Mouse (Mus musculus): Measurements from ENCODE around the gene Sectm1b. TPM values are rescaled to one million over a fixed set of nuclear protein-coding genes. Genes with fewer than 3 reads are reported as not detected.
A peak's percentile ranks its signal among the peaks of the same experiment; 100 is the strongest.
"Not testable (repeated sequence)": the region's sequence is repeated elsewhere in the genome, so short reads cannot be mapped to it uniquely, and the experiment has no call there.

Sectm1b gene
- 0.14 TPM in 1 of 2 replicates, not detected in the other for polyA plus RNA-seq (2016; fragmentation: Nextera tagmentation; extraction: Ambion mirVana)

DNA sequence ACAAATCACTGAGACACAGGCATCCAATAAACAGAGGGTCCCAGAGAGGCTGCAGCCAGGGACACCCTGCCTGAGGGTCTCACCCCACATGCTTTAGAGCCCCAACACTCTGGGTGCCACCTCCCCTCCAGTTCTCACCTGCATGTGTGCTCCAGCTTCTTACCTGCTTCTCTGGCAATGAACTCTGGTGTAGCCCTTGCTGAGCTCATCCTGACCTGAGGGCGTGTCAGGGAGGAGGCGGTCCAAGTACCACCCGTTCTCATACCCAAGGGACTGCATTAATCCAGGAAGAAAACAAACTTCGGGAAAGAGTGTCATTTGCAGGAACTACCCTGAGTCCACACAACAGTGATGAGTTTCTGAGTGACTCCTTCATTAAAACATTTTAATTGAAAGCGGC is at the start of gene Sectm1b:
Gene Sectm1b (minus strand): TSS at position 191 of the 400 bp plus-strand sequence.
- H3K36me3 ChIP-seq, result no peaks in the 10 kb centered on the region
- H3K4me3 ChIP-seq, result no peak within 1 kb of the TSS
- no peaks in the 10 kb centered on the region for H3K4me1 ChIP-seq
- H3K4me2 ChIP-seq, result no peak within 1 kb of the TSS
- H3K9ac ChIP-seq, result no peak within 1 kb of the TSS
- H3K9me3 ChIP-seq (replicated peaks), result no peaks in the 10 kb centered on the region
- H3K27ac ChIP-seq, result no peak within 1 kb of the TSS
- no peak for ATAC-seq
- H3K27me3 ChIP-seq (replicated peaks), result peaks cover 10% of the 10 kb centered on the region
- 57% methylated on average over 5 of the region's 5 CpGs for WGBS (ENCODE audit: insufficient replicate concordance)

GRCm38 (mm10) chr11:121112091-121112775 is 48.9 kb upstream of the Sectm1b start:
- no peak overlapping the region for H3K9ac ChIP-seq
- no peak overlapping the region for H3K4me2 ChIP-seq
- no peak overlapping the region for H3K27ac ChIP-seq
- no peak overlapping the region for H3K4me3 ChIP-seq
- no peak for ATAC-seq
- no peaks in the 10 kb centered on the region for H3K36me3 ChIP-seq
- no peaks in the 10 kb centered on the region for H3K27me3 ChIP-seq (replicated peaks)
- 59% methylated on average over 5 of the region's 5 CpGs for WGBS (ENCODE audit: insufficient replicate concordance)
- 0 out of 2 replicates have a peak, but pooled peaks cover 3% of the 10 kb centered on the region for H3K4me1 ChIP-seq
- H3K9me3 ChIP-seq (replicated peaks), result no peaks in the 10 kb centered on the region

GRCm38 (mm10) chr11:121111601-121112000 is 48.2 kb upstream of the Sectm1b start:
- Histone ChIP-seq H3K4me3 (no peak overlapping the region), H3K9me3 (replicated peaks) (no peaks in the 10 kb centered on the region), H3K4me2 (no peak overlapping the region), H3K4me1 (0 out of 2 replicates have a peak, but pooled peaks cover 3% of the 10 kb centered on the region), H3K27me3 (replicated peaks) (no peaks in the 10 kb centered on the region), H3K36me3 (no peaks in the 10 kb centered on the region), H3K9ac (no peak overlapping the region), H3K27ac (no peak overlapping the region)
- no peak for ATAC-seq
- WGBS (ENCODE audit: insufficient replicate concordance), result 54% methylated on average over 1 of the region's 1 CpGs

- Histone ChIP-seq H3K9ac (no peak overlapping the region), H3K36me3 (no peaks in the 10 kb centered on the region), H3K4me2 (no peak overlapping the region), H3K27ac (no peak overlapping the region), H3K4me3 (no peak overlapping the region), H3K27me3 (replicated peaks) (no peaks in the 10 kb centered on the region), H3K4me1 (0 out of 2 replicates have a peak, but pooled peaks cover 3% of the 10 kb centered on the region), H3K9me3 (replicated peaks) (no peaks in the 10 kb centered on the region)
- 66% methylated on average over 3 of the region's 3 CpGs for WGBS (ENCODE audit: insufficient replicate concordance)
- ATAC-seq, result no peak
These were observed 47.7 kb upstream of the Sectm1b start for GRCm38 (mm10) chr11:121111051-121111450.

- Histone ChIP-seq H3K4me1 (0 out of 2 replicates have a peak, but pooled peaks cover 3% of the 10 kb centered on the region), H3K9ac (no peak overlapping the region)
These were observed 46.6 kb upstream of the Sectm1b start for GRCm38 (mm10) chr11:121109986-121110385.

DNA sequence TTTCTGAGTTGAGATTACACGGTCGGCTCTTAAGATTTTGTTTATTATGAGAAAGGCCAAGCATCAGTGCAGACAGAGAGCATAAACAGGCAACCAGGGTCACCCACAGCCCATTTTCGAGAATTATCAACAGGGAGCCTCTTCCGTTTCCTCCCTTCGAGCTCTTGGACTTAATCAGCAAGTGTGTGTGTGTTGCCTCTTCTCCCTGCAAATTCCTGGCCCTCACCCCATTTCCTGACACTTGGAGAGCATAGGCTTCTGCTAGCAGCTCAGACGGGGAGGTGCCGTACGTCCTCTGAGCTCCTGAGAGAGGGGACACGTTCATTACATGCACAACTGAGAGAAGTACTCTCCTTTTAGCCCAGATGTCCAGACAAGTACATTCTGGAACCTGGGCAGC is 44.7 kb upstream of the Sectm1b start:
- Histone ChIP-seq H3K4me1 (0 out of 2 replicates have a peak, but pooled peaks cover 3% of the 10 kb centered on the region), H3K4me2 (no peak overlapping the region), H3K9ac (no peak overlapping the region), H3K27me3 (replicated peaks) (no peaks in the 10 kb centered on the region), H3K27ac (0 out of 2 replicates have a peak overlapping the region, but pooled peaks have one; percentile 17), H3K4me3 (no peak overlapping the region), H3K36me3 (no peaks in the 10 kb centered on the region), H3K9me3 (replicated peaks) (no peaks in the 10 kb centered on the region)
- 44% methylated on average over 9 of the region's 9 CpGs for WGBS (ENCODE audit: insufficient replicate concordance)
- no peak for ATAC-seq

More at GRCm38 (mm10) chr11:121109986-121110385, 46.6 kb upstream of the Sectm1b start:
- H3K27ac ChIP-seq, result no peak overlapping the region
- no peak overlapping the region for H3K4me3 ChIP-seq
- H3K36me3 ChIP-seq, result no peaks in the 10 kb centered on the region
- whole genome bisulfite sequencing (ENCODE audit: insufficient replicate concordance), result 22% methylated on average over 2 of the region's 2 CpGs
- no peaks in the 10 kb centered on the region for H3K9me3 ChIP-seq (replicated peaks)
- no peaks in the 10 kb centered on the region for H3K27me3 ChIP-seq (replicated peaks)
- H3K4me2 ChIP-seq, result no peak overlapping the region
- no peak for ATAC-seq

DNA sequence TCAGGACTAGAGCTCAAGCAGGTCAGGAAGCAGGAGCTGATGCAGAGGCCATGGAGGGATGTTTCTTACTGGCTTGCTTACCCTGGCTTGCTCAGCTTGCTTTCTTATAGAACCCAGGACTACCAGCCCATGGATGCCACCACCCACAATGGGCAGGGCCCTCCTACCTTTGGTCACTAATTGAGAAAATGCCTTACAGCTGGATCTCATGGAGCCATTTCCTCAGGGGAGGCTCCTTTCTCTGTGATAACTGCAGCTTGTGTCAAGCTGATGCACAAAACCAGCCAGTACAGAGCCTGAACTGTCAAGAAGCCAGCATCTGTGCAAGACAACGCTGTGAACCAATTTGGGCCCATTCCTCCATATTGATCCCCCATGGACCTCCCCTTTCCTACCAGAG is 43.9 kb upstream of the Sectm1b start:
- 64% methylated on average over 1 of the region's 1 CpGs for WGBS (ENCODE audit: insufficient replicate concordance)
- H3K27me3 ChIP-seq (replicated peaks); H3K9me3 ChIP-seq (replicated peaks); H3K27ac ChIP-seq; H3K4me3 ChIP-seq; H3K4me2 ChIP-seq; H3K4me1 ChIP-seq; H3K36me3 ChIP-seq; ATAC-seq; H3K9ac ChIP-seq: not testable (repeated sequence)

- Histone ChIP-seq H3K9me3 (replicated peaks) (no peaks in the 10 kb centered on the region), H3K4me1 (0 out of 2 replicates have a peak, but pooled peaks cover 13% of the 10 kb centered on the region), H3K36me3 (no peaks in the 10 kb centered on the region), H3K27me3 (replicated peaks) (no peaks in the 10 kb centered on the region), H3K9ac (no peak overlapping the region), H3K4me2 (no peak overlapping the region), H3K4me3 (no peak overlapping the region), H3K27ac (no peak overlapping the region)
- WGBS (ENCODE audit: insufficient replicate concordance), result 50% methylated on average over 4 of the region's 4 CpGs
- ATAC-seq, result no peak
These were observed 37.9 kb upstream of the Sectm1b start for GRCm38 (mm10) chr11:121101124-121101805.

GRCm38 (mm10) chr11:121100692-121101091 is 37.3 kb upstream of the Sectm1b start:
- H3K4me3 ChIP-seq, result no peak overlapping the region
- H3K27ac ChIP-seq, result no peak overlapping the region
- WGBS (ENCODE audit: insufficient replicate concordance), result 38% methylated on average over 7 of the region's 7 CpGs
- no peak overlapping the region for H3K9ac ChIP-seq
- no peaks in the 10 kb centered on the region for H3K9me3 ChIP-seq (replicated peaks)
- no peaks in the 10 kb centered on the region for H3K27me3 ChIP-seq (replicated peaks)
- H3K36me3 ChIP-seq, result no peaks in the 10 kb centered on the region
- no peak for ATAC-seq
- H3K4me2 ChIP-seq, result no peak overlapping the region
- H3K4me1 ChIP-seq, result 0 out of 2 replicates have a peak, but pooled peaks cover 13% of the 10 kb centered on the region

DNA sequence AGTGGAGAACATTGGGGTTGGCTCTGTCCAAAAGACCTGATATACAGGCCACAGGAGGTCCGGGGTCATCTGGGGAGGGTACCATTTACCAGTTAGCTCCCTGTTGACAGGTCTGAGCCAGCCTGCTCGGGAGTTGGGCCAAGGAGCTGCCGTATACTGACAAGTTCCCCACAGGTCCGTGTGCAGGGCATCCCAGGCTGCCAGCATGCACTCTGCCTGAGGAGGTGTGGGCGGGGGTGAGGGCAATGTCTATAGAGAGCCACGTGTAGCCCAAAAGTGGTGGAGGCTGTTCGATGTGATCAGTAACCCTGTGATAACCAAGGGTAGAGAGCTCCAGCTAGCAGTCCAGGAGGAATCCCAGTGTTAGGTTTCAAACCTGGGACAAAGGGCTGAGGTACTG is 36.4 kb upstream of the Sectm1b start:
- no peaks in the 10 kb centered on the region for H3K9me3 ChIP-seq (replicated peaks)
- H3K27ac ChIP-seq, result no peak overlapping the region
- ATAC-seq, result no peak
- H3K27me3 ChIP-seq (replicated peaks), result no peaks in the 10 kb centered on the region
- WGBS (ENCODE audit: insufficient replicate concordance), result 52% methylated on average over 7 of the region's 7 CpGs
- H3K4me2 ChIP-seq, result no peak overlapping the region
- H3K36me3 ChIP-seq, result no peaks in the 10 kb centered on the region
- H3K9ac ChIP-seq, result no peak overlapping the region
- H3K4me3 ChIP-seq, result no peak overlapping the region
- H3K4me1 ChIP-seq, result 0 out of 2 replicates have a peak, but pooled peaks cover 13% of the 10 kb centered on the region

GRCm38 (mm10) chr11:121092606-121093585 is 29.5 kb upstream of the Sectm1b start:
- no peak for ATAC-seq
- 68% methylated on average over 14 of the region's 14 CpGs for WGBS (ENCODE audit: insufficient replicate concordance)
- no peak overlapping the region for H3K4me2 ChIP-seq
- no peak overlapping the region for H3K4me3 ChIP-seq
- H3K9me3 ChIP-seq (replicated peaks), result no peaks in the 10 kb centered on the region
- no peaks in the 10 kb centered on the region for H3K36me3 ChIP-seq
- H3K27ac ChIP-seq, result no peak overlapping the region
- 0 out of 2 replicates have a peak, but pooled peaks cover 8% of the 10 kb centered on the region for H3K4me1 ChIP-seq
- no peaks in the 10 kb centered on the region; the same call in 1 of the 2 replicates for H3K27me3 ChIP-seq (replicated peaks)
- H3K9ac ChIP-seq, result no peak overlapping the region
